Mouse (Mus musculus): ENCODE data around the gene Aldh3a1. TPM values are rescaled to one million over a fixed set of nuclear protein-coding genes. Genes with fewer than 3 reads are reported as not detected.
"Not testable (repeated sequence)": the region's sequence is repeated elsewhere in the genome, so short reads cannot be mapped to it uniquely, and the experiment has no call there.

Aldh3a1 gene
- polyA plus RNA-seq (2017; shearing (Covaris generic)) = not detected

GRCm38 (mm10) chr11:61207487-61208246 lies at the start of gene Aldh3a1:
Gene Aldh3a1 (plus strand): TSS chr11:61207537.
- ATAC-seq = no peak

- ATAC-seq = no peak
Measured at GRCm38 (mm10) chr11:61158141-61158540, 49.2 kb upstream of the Aldh3a1 start.

GRCm38 (mm10) chr11:61159796-61160732 lies 47.3 kb upstream of the Aldh3a1 start:
- no peak for ATAC-seq

GRCm38 (mm10) chr11:61161121-61161520 lies 46.2 kb upstream of the Aldh3a1 start:
- ATAC-seq = no peak

- no peak for ATAC-seq
Measured at GRCm38 (mm10) chr11:61162776-61163175, 44.6 kb upstream of the Aldh3a1 start.

- ATAC-seq = no peak
Measured at GRCm38 (mm10) chr11:61163341-61163740, 44.0 kb upstream of the Aldh3a1 start.

GRCm38 (mm10) chr11:61164366-61164765 lies 43.0 kb upstream of the Aldh3a1 start:
- no peak for ATAC-seq

GRCm38 (mm10) chr11:61164881-61165280 lies 42.5 kb upstream of the Aldh3a1 start:
- ATAC-seq = no peak

GRCm38 (mm10) chr11:61170184-61170583 lies 37.2 kb upstream of the Aldh3a1 start:
- ATAC-seq = no peak

GRCm38 (mm10) chr11:61173477-61173876 lies 33.9 kb upstream of the Aldh3a1 start:
- ATAC-seq = not testable (repeated sequence)

- no peak for ATAC-seq
Measured at GRCm38 (mm10) chr11:61174291-61174820, 33.0 kb upstream of the Aldh3a1 start.

- peak; percentile 93 for ATAC-seq
Measured at GRCm38 (mm10) chr11:61174821-61175658, 32.3 kb upstream of the Aldh3a1 start, which contains the start of gene Usp22. Gene Usp22 (minus strand): TSS chr11:61175055.

- ATAC-seq = no peak
Measured at GRCm38 (mm10) chr11:61175778-61176177, 31.6 kb upstream of the Aldh3a1 start.

- ATAC-seq = no peak
Measured at GRCm38 (mm10) chr11:61176321-61176720, 31.0 kb upstream of the Aldh3a1 start.

- no peak for ATAC-seq
Measured at GRCm38 (mm10) chr11:61180361-61180760, 27.0 kb upstream of the Aldh3a1 start.

- ATAC-seq = no peak
Measured at GRCm38 (mm10) chr11:61181624-61182023, 25.7 kb upstream of the Aldh3a1 start.

- ATAC-seq = no peak
Measured at GRCm38 (mm10) chr11:61183820-61184219, 23.5 kb upstream of the Aldh3a1 start.

GRCm38 (mm10) chr11:61190776-61191175 lies 16.6 kb upstream of the Aldh3a1 start:
- no peak for ATAC-seq

GRCm38 (mm10) chr11:61192123-61192522 lies 15.2 kb upstream of the Aldh3a1 start:
- not testable (repeated sequence) for ATAC-seq

GRCm38 (mm10) chr11:61192779-61193178 lies 14.6 kb upstream of the Aldh3a1 start:
- ATAC-seq = no peak

- peak; percentile 68 for ATAC-seq
Measured at GRCm38 (mm10) chr11:61193392-61193791, 13.9 kb upstream of the Aldh3a1 start.
